Mouse (Mus musculus) CH12F3 (cell line): ENCODE data around the gene Fastkd1.
"Not testable (repeated sequence)": the region's sequence is repeated elsewhere in the genome, so short reads cannot be mapped to it uniquely, and the experiment has no call there.

Source experiments
- in situ Hi-C: fragments of 300-500 bp; cut with MboI; formaldehyde crosslinking; loops from 2 replicates; pipeline ENCODE4 v1.14.3; 2020; ENCODE audit warnings: low sequenced_read_pairs

Gene Fastkd1

GRCm38 (mm10) chr2:69673723-69674122 lies 39.6 kb downstream of the Fastkd1 start:
- in situ Hi-C loops, result no loop called here

- in situ Hi-C loops, result no loop called here
Observed at GRCm38 (mm10) chr2:69669853-69670252, 43.5 kb downstream of the Fastkd1 start, which contains the start of gene Klhl41. Gene Klhl41, plus strand, starts transcription at chr2:69670120.

GRCm38 (mm10) chr2:69668414-69668813 lies 44.9 kb downstream of the Fastkd1 start:
- in situ Hi-C loops, result no loop called here

- in situ Hi-C loops, result no loop called here
Observed at GRCm38 (mm10) chr2:69667656-69668055, 45.7 kb downstream of the Fastkd1 start.

GRCm38 (mm10) chr2:69663827-69664476 lies 49.4 kb downstream of the Fastkd1 start:
- in situ Hi-C loops, result no loop called here

- in situ Hi-C loops, result no loop called here
Observed at GRCm38 (mm10) chr2:69659326-69659725, 54.0 kb downstream of the Fastkd1 start.

GRCm38 (mm10) chr2:69649716-69650115 lies 63.6 kb downstream of the Fastkd1 start:
- in situ Hi-C loops, result no loop called here

GRCm38 (mm10) chr2:69646726-69647490 lies 66.4 kb downstream of the Fastkd1 start, which contains the start of gene Bbs5:
Gene Bbs5, plus strand, starts transcription at chr2:69647171.
- in situ Hi-C loops, result no loop called here

- in situ Hi-C loops, result no loop called here
Observed at GRCm38 (mm10) chr2:69644968-69645617, 68.2 kb downstream of the Fastkd1 start.

- in situ Hi-C loops, result no loop called here
Observed at GRCm38 (mm10) chr2:69640100-69640499, 73.2 kb downstream of the Fastkd1 start.

GRCm38 (mm10) chr2:69637989-69638388 lies 75.3 kb downstream of the Fastkd1 start:
- in situ Hi-C loops, result not testable (repeated sequence)
